Mouse (Mus musculus) heart, postnatal 0 days (tissue): ENCODE results near the gene Zfp326. TPM values are rescaled to one million over a fixed set of nuclear protein-coding genes. Genes with fewer than 3 reads are reported as not detected.

ENCODE experiments used
- ATAC-seq: fragments of 200-750 bp; cut with Nextera tagmentation; 2 replicates; pipeline ENCODE4 v1.8.0; 2017; ENCODE audit warnings: low read depth, moderate number of reproducible peaks, moderate library complexity; ENCODE audit not compliant: insufficient read depth
- DNase-seq: peaks from one replicate; pipeline ENCODE4 v3.0.0-alpha.2; 2016; ENCODE audit warnings: low spot score
- H3K27ac ChIP-seq: fragments of 300-500 bp; sonication (generic); 2 replicates; pipeline ENCODE4 v1.5.1; 2014; ENCODE audit warnings: low read depth, mild to moderate bottlenecking
- H3K27me3 ChIP-seq: fragments of 300-500 bp; sonication (generic); 2 replicates; pipeline ENCODE4 v1.6.1; 2014; ENCODE audit warnings: low read length, mixed read lengths; ENCODE audit not compliant: control insufficient read depth, insufficient read depth
- H3K36me3 ChIP-seq: fragments of 300-500 bp; sonication (generic); replicated peaks from 2 replicates; pipeline ENCODE4 v1.6.1; 2014; ENCODE audit warnings: low read length, mixed read lengths; ENCODE audit not compliant: control insufficient read depth, insufficient read depth
- H3K4me1 ChIP-seq: fragments of 300-500 bp; sonication (generic); 2 replicates; pipeline ENCODE4 v1.6.1; 2014; ENCODE audit warnings: antibody characterized with exemption; ENCODE audit not compliant: control insufficient read depth, insufficient read depth
- H3K4me2 ChIP-seq: fragments of 300-500 bp; sonication (generic); 2 replicates; pipeline ENCODE4 v1.6.1; 2014; ENCODE audit warnings: low read depth, mild to moderate bottlenecking, low read length, moderate library complexity
- H3K4me3 ChIP-seq: fragments of 300-500 bp; sonication (generic); 2 replicates; pipeline ENCODE4 v1.5.1; 2014; ENCODE audit warnings: low read depth, low read length
- H3K9ac ChIP-seq: fragments of 300-500 bp; sonication (generic); replicated peaks from 2 replicates; pipeline ENCODE4 v1.6.1; 2014; ENCODE audit warnings: low read depth, low read length, mixed read lengths
- H3K9me3 ChIP-seq: fragments of 300-500 bp; sonication (generic); replicated peaks from 2 replicates; pipeline ENCODE4 v1.6.1; 2016; ENCODE audit warnings: low read length; ENCODE audit not compliant: control insufficient read depth
- CTCF ChIP-seq: IDR thresholded peaks from 2 replicates; pipeline ENCODE4 v1.5.1; 2016; ENCODE audit warnings: antibody characterized with exemption, control low read depth, low read depth
- EP300 ChIP-seq: IDR thresholded peaks from 2 replicates; pipeline ENCODE4 v1.6.1; 2016; ENCODE audit warnings: antibody characterized with exemption, low read depth
- WGBS: fragments of 180-500 bp; shearing (Covaris S2); extraction: QIAGEN DNeasy Blood & Tissue Kit; methylation state at CpG from one replicate; pipeline ENCODE4 v1.1.7; 2014; 5-methylcytosine and 5-hydroxymethylcytosine counted together
- polyA plus RNA-seq: library from polyadenylated mRNA; unstranded; fragments of >200 nt; fragmentation: Nextera tagmentation; extraction: Ambion mirVana; gene quantifications from 2 replicates; pipeline ENCODE4 v1.2.1, GENCODE M21; 2015
- total RNA-seq: library from RNA; depleted of rRNA; stranded (reverse); fragments of >200 nt; gene quantifications from 2 replicates; pipeline ENCODE4 v1.2.3, GENCODE M21; 2014; ENCODE audit warnings: low replicate concordance; rRNA removed

Zfp326 gene
- total RNA-seq (1.8 and 14.6 TPM in 2 replicates), polyA plus RNA-seq (24.5 and 26.7 TPM in 2 replicates)

- DNase-seq: peak; percentile 92
- WGBS: under 1% methylated on average over 60 of the region's 83 CpGs
- peak within 1 kb of the TSS; percentile 98 for H3K4me3 ChIP-seq
- peak; percentile 97 for ATAC-seq
- H3K27me3 ChIP-seq: no peaks in the 10 kb centered on the region
- H3K9ac ChIP-seq: peak within 1 kb of the TSS; percentile 99
- H3K4me2 ChIP-seq: peak within 1 kb of the TSS; percentile 92
- H3K9me3 ChIP-seq: no peaks in the 10 kb centered on the region
- H3K27ac ChIP-seq: peak within 1 kb of the TSS; percentile 96
- TF ChIP-seq CTCF (no peak), EP300 (peak; percentile 56; the same call in 1 of the 2 replicates)
- 0 out of 2 replicates have a peak, but pooled peaks cover 6% of the 10 kb centered on the region for H3K36me3 ChIP-seq
- H3K4me1 ChIP-seq: peaks cover 30% of the 10 kb centered on the region
Measured at GRCm38 (mm10) chr5:105876068-105876924, at the start of gene Zfp326. Gene Zfp326 (plus strand): TSS chr5:105876565.

- Histone ChIP-seq H3K4me3 (no peak overlapping the region), H3K27ac (no peak overlapping the region), H3K9me3 (no peaks in the 10 kb centered on the region), H3K9ac (no peak overlapping the region), H3K4me1 (peaks cover 16% of the 10 kb centered on the region), H3K27me3 (no peaks in the 10 kb centered on the region), H3K4me2 (no peak overlapping the region), H3K36me3 (no peaks in the 10 kb centered on the region)
- ATAC-seq: no peak
- DNase-seq: no peak
- TF ChIP-seq EP300 (no peak), CTCF (no peak)
- 74% methylated on average over 5 of the region's 5 CpGs for WGBS
Measured at GRCm38 (mm10) chr5:105826916-105827510, 49.4 kb upstream of the Zfp326 start.

- TF ChIP-seq CTCF: no peak
- no peak for TF ChIP-seq EP300
- H3K27ac ChIP-seq: no peak overlapping the region
- ATAC-seq (no peak), DNase-seq (no peak)
- no peak overlapping the region for H3K4me3 ChIP-seq
- H3K4me1 ChIP-seq: peaks cover 16% of the 10 kb centered on the region
- H3K9ac ChIP-seq: no peak overlapping the region
- H3K9me3 ChIP-seq: no peaks in the 10 kb centered on the region
- 92% methylated on average over 3 of the region's 3 CpGs for WGBS
- H3K27me3 ChIP-seq: no peaks in the 10 kb centered on the region
- H3K4me2 ChIP-seq: no peak overlapping the region
- H3K36me3 ChIP-seq: no peaks in the 10 kb centered on the region
Measured at GRCm38 (mm10) chr5:105828050-105828449, 48.3 kb upstream of the Zfp326 start.

- H3K9ac ChIP-seq: no peak overlapping the region
- H3K27me3 ChIP-seq: no peaks in the 10 kb centered on the region
- DNase-seq: peak; percentile 34
- H3K4me1 ChIP-seq: peaks cover 12% of the 10 kb centered on the region
- no peak overlapping the region for H3K27ac ChIP-seq
- 26% methylated on average over 7 of the region's 7 CpGs for WGBS
- no peak overlapping the region for H3K4me2 ChIP-seq
- H3K36me3 ChIP-seq: no peaks in the 10 kb centered on the region
- no peaks in the 10 kb centered on the region for H3K9me3 ChIP-seq
- no peak overlapping the region for H3K4me3 ChIP-seq
- TF ChIP-seq EP300: no peak
- no peak for TF ChIP-seq CTCF
- ATAC-seq: peak; percentile 37; the same call in 1 of the 2 replicates
Measured at GRCm38 (mm10) chr5:105829008-105829586, 47.3 kb upstream of the Zfp326 start.

- 0 out of 2 replicates have a peak overlapping the region, but pooled peaks have one; percentile 3 for H3K27ac ChIP-seq
- TF ChIP-seq EP300 (no peak), CTCF (no peak)
- DNase-seq (peak; percentile 58), ATAC-seq (peak; percentile 42; the same call in 1 of the 2 replicates)
- no peaks in the 10 kb centered on the region for H3K27me3 ChIP-seq
- 0 out of 2 replicates have a peak overlapping the region, but pooled peaks have one; percentile 3 for H3K4me2 ChIP-seq
- WGBS: 61% methylated on average over 7 of the region's 7 CpGs
- no peaks in the 10 kb centered on the region for H3K9me3 ChIP-seq
- no peak overlapping the region for H3K9ac ChIP-seq
- H3K4me1 ChIP-seq: peaks cover 10% of the 10 kb centered on the region
- H3K36me3 ChIP-seq: no peaks in the 10 kb centered on the region
- H3K4me3 ChIP-seq: no peak overlapping the region
Measured at GRCm38 (mm10) chr5:105832140-105832539, 44.2 kb upstream of the Zfp326 start.
